Mouse (Mus musculus): ENCODE measurements around the gene Setd1b. TPM values are rescaled to one million over a fixed set of nuclear protein-coding genes. Genes with fewer than 3 reads are reported as not detected.

Setd1b gene
- total and polyA plus RNA-seq, 2 experiments from 2014 or later: 5.1 to 6.1 TPM

- ATAC-seq (ENCODE audit: insufficient read depth, low read depth): no peak
- H3K4me2 ChIP-seq (ENCODE audit: low read depth, low read length): peak overlapping the region; percentile 98
- H3K27me3 ChIP-seq (ENCODE audit: control insufficient read depth, insufficient read depth, low read length): no peaks in the 10 kb centered on the region
- H3K27ac ChIP-seq (ENCODE audit: low read depth): no peak overlapping the region
- WGBS: 3% methylated on average over 17 of the region's 17 CpGs
- no peaks in the 10 kb centered on the region for H3K9me3 ChIP-seq (replicated peaks; ENCODE audit: control insufficient read depth, low read length)
- peak overlapping the region; percentile 98 for H3K9ac ChIP-seq (replicated peaks; ENCODE audit: low read depth, low read length)
- TF ChIP-seq EP300 (IDR thresholded peaks at IDR 0.05; ENCODE audit: low read depth): no peak
- no peak for TF ChIP-seq CTCF (IDR thresholded peaks at IDR 0.05; ENCODE audit: low read depth)
- no peak for DNase-seq (ENCODE audit: low spot score)
- peaks cover 27% of the 10 kb centered on the region for H3K4me1 ChIP-seq (ENCODE audit: control insufficient read depth, insufficient read depth)
- peak overlapping the region; percentile 92 for H3K4me3 ChIP-seq (ENCODE audit: low read depth, low read length)
- peaks cover 36% of the 10 kb centered on the region for H3K36me3 ChIP-seq (replicated peaks; ENCODE audit: control insufficient read depth, insufficient read depth, low read length)
Measured at GRCm38 (mm10) chr5:123143971-123144745, 2.2 kb downstream of the Setd1b start.

- peak overlapping the region; percentile 92 for H3K4me3 ChIP-seq (ENCODE audit: low read depth, low read length)
- no peak overlapping the region for H3K27ac ChIP-seq (ENCODE audit: low read depth)
- peaks cover 37% of the 10 kb centered on the region for H3K36me3 ChIP-seq (replicated peaks; ENCODE audit: control insufficient read depth, insufficient read depth, low read length)
- no peak for DNase-seq (ENCODE audit: low spot score)
- ATAC-seq (ENCODE audit: insufficient read depth, low read depth): no peak
- WGBS: 46% methylated on average over 20 of the region's 20 CpGs
- peaks cover 32% of the 10 kb centered on the region for H3K4me1 ChIP-seq (ENCODE audit: control insufficient read depth, insufficient read depth)
- peak overlapping the region; percentile 98 for H3K9ac ChIP-seq (replicated peaks; ENCODE audit: low read depth, low read length)
- peak overlapping the region; percentile 98 for H3K4me2 ChIP-seq (ENCODE audit: low read depth, low read length)
- TF ChIP-seq EP300 (IDR thresholded peaks at IDR 0.05; ENCODE audit: low read depth) (no peak), CTCF (IDR thresholded peaks at IDR 0.05; ENCODE audit: low read depth) (no peak)
- H3K27me3 ChIP-seq (ENCODE audit: control insufficient read depth, insufficient read depth, low read length): no peaks in the 10 kb centered on the region
- no peaks in the 10 kb centered on the region for H3K9me3 ChIP-seq (replicated peaks; ENCODE audit: control insufficient read depth, low read length)
Measured at GRCm38 (mm10) chr5:123144746-123145590, 3.0 kb downstream of the Setd1b start.

GRCm38 (mm10) chr5:123146357-123146756 lies 4.4 kb downstream of the Setd1b start:
- DNase-seq (ENCODE audit: low spot score) (no peak), ATAC-seq (ENCODE audit: insufficient read depth, low read depth) (no peak)
- Histone ChIP-seq H3K36me3 (replicated peaks; ENCODE audit: control insufficient read depth, insufficient read depth, low read length) (peaks cover 37% of the 10 kb centered on the region), H3K9me3 (replicated peaks; ENCODE audit: control insufficient read depth, low read length) (no peaks in the 10 kb centered on the region), H3K27me3 (ENCODE audit: control insufficient read depth, insufficient read depth, low read length) (no peaks in the 10 kb centered on the region), H3K9ac (replicated peaks; ENCODE audit: low read depth, low read length) (no peak overlapping the region), H3K4me2 (ENCODE audit: low read depth, low read length) (no peak overlapping the region), H3K4me3 (ENCODE audit: low read depth, low read length) (no peak overlapping the region), H3K4me1 (ENCODE audit: control insufficient read depth, insufficient read depth) (peaks cover 40% of the 10 kb centered on the region), H3K27ac (ENCODE audit: low read depth) (no peak overlapping the region)
- TF ChIP-seq CTCF (IDR thresholded peaks at IDR 0.05; ENCODE audit: low read depth) (no peak), EP300 (IDR thresholded peaks at IDR 0.05; ENCODE audit: low read depth) (no peak)
- WGBS: 90% methylated on average over 11 of the region's 11 CpGs

- TF ChIP-seq EP300 (IDR thresholded peaks at IDR 0.05; ENCODE audit: low read depth): no peak
- TF ChIP-seq CTCF (IDR thresholded peaks at IDR 0.05; ENCODE audit: low read depth): no peak
- 74% methylated on average over 17 of the region's 17 CpGs for WGBS
- no peaks in the 10 kb centered on the region for H3K27me3 ChIP-seq (ENCODE audit: control insufficient read depth, insufficient read depth, low read length)
- no peak overlapping the region for H3K4me3 ChIP-seq (ENCODE audit: low read depth, low read length)
- H3K27ac ChIP-seq (ENCODE audit: low read depth): no peak overlapping the region
- H3K4me2 ChIP-seq (ENCODE audit: low read depth, low read length): no peak overlapping the region
- H3K4me1 ChIP-seq (ENCODE audit: control insufficient read depth, insufficient read depth): peaks cover 40% of the 10 kb centered on the region
- ATAC-seq (ENCODE audit: insufficient read depth, low read depth) (no peak), DNase-seq (ENCODE audit: low spot score) (no peak)
- no peak overlapping the region for H3K9ac ChIP-seq (replicated peaks; ENCODE audit: low read depth, low read length)
- H3K9me3 ChIP-seq (replicated peaks; ENCODE audit: control insufficient read depth, low read length): no peaks in the 10 kb centered on the region
- peaks cover 47% of the 10 kb centered on the region for H3K36me3 ChIP-seq (replicated peaks; ENCODE audit: control insufficient read depth, insufficient read depth, low read length)
Measured at GRCm38 (mm10) chr5:123147569-123147968, 5.6 kb downstream of the Setd1b start.

GRCm38 (mm10) chr5:123148073-123148722 lies 6.2 kb downstream of the Setd1b start:
- WGBS: 78% methylated on average over 25 of the region's 25 CpGs
- ATAC-seq (ENCODE audit: insufficient read depth, low read depth) (no peak), DNase-seq (ENCODE audit: low spot score) (no peak)
- H3K4me1 ChIP-seq (ENCODE audit: control insufficient read depth, insufficient read depth): peaks cover 40% of the 10 kb centered on the region
- no peak overlapping the region for H3K27ac ChIP-seq (ENCODE audit: low read depth)
- no peak overlapping the region for H3K9ac ChIP-seq (replicated peaks; ENCODE audit: low read depth, low read length)
- H3K4me3 ChIP-seq (ENCODE audit: low read depth, low read length): no peak overlapping the region
- no peaks in the 10 kb centered on the region for H3K27me3 ChIP-seq (ENCODE audit: control insufficient read depth, insufficient read depth, low read length)
- peaks cover 54% of the 10 kb centered on the region for H3K36me3 ChIP-seq (replicated peaks; ENCODE audit: control insufficient read depth, insufficient read depth, low read length)
- H3K9me3 ChIP-seq (replicated peaks; ENCODE audit: control insufficient read depth, low read length): no peaks in the 10 kb centered on the region
- TF ChIP-seq CTCF (IDR thresholded peaks at IDR 0.05; ENCODE audit: low read depth): no peak
- no peak for TF ChIP-seq EP300 (IDR thresholded peaks at IDR 0.05; ENCODE audit: low read depth)
- H3K4me2 ChIP-seq (ENCODE audit: low read depth, low read length): no peak overlapping the region
